Mouse (Mus musculus) heart, postnatal 0 days (tissue): ENCODE measurements at regions not wholly inside any gene's neighbourhood (a gene's known extent, or its start where the extent isn't known, plus 50 kb on each side); places are given as distances from the start of the nearest gene placed in this dataset.

Experiments
- CTCF ChIP-seq: IDR thresholded peaks from 2 replicates; pipeline ENCODE4 v1.5.1; 2016; ENCODE audit warnings: antibody characterized with exemption, control low read depth, low read depth
- EP300 ChIP-seq: IDR thresholded peaks from 2 replicates; pipeline ENCODE4 v1.6.1; 2016; ENCODE audit warnings: antibody characterized with exemption, low read depth

DNA sequence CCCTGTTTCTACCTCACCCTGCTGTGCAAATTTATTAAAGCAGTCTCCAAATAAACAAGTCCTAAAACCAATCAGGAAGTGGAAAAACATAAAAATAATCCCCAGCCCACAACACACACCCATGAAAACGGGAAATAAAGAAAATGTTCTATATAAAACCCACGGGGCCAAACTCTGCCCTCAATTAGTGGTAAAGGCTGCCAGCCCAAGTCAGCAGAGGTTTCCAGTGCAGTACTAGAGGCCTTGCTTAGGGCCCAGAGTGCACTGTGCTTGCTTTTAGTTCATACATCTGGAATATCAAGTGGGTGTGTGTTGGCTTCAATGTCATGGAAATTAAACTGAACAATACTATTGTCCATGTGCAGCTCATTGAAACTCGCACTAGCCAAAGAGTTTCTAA, 102.5 kb upstream of the Lmo4 start:
- TF ChIP-seq CTCF (no peak), EP300 (no peak)
